Mouse (Mus musculus) heart, adult 2 months (tissue): ENCODE results near the gene Dnajb7.

Experiments
- EP300 ChIP-seq: fragments of 200-500 bp; IDR thresholded peaks from 2 replicates; pipeline ENCODE4 v1.6.1; 2011; ENCODE audit warnings: low read depth, low read length, control low read depth; ENCODE audit not compliant: insufficient read depth
- POLR2A ChIP-seq: fragments of 200-500 bp; IDR thresholded peaks from 2 replicates; pipeline ENCODE4 v1.6.1; 2011; ENCODE audit warnings: mild to moderate bottlenecking, low read depth, low read length, control low read depth; ENCODE audit not compliant: insufficient read depth

DNA sequence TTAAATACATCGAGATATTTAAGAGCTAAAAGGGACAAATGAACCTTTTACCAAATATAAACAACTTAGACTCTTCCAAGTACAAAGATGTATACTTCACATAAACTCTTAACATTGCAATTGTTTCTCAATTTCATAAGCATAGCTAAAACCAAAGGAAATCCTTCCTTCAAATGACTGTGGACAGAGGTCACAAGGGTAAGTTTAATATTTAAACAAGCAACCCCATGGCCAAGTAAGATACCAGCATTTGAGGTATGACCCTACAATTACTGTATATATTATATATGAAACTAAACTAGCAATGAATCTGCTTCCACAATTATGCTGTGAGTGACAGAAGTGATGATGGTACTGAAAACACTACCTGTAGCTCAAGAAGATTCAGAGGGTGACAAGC, 43.8 kb downstream of the Dnajb7 start:
- TF ChIP-seq POLR2A (no peak), EP300 (no peak)
